Comparison of ENCODE assay signal across 10 mouse cellular contexts in the genomic region with DNA sequence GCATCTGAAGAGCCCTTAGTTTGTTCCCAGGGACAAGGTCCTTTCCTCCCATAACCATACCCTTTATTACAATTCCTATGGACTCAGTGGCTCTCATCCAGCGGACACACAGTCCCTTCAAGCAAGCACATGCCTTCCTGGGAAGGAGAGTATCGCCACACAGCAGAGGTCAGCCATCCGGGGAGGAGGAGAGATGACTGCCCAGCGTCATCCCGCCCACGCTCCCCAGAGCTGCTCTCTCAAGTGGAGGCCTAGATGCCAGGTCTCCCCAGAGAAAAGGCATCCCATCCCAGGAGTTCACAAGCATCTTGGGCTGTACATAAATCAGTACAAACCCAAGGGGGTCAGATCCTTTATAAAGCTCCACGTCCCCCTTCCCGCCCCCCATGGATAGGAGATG. TPM values are rescaled to one million over a fixed set of nuclear protein-coding genes. Genes with fewer than 3 reads are reported as not detected.
DNase-seq lines count a peak whose midpoint lies in the region; ATAC-seq and TF ChIP-seq lines count a peak whose summit lies in the region.
"Had no signal": no experiment of that assay in that cellular context is flagged by ENCODE, and none has a peak within 500 bp of the region (broad histone marks: within the 10 kb centered on the region; RNA-seq: fewer than 3 reads in every experiment).

No protein-coding gene starts in this region.

- 27% methylated on average over 8 of the region's 8 CpGs for WGBS in kidney, postnatal 0 days
- WGBS in cerebellum, adult 2 months, result 13% methylated on average over 8 of the region's 8 CpGs
- WGBS in midbrain, embryonic 13.5 days, result 65% methylated on average over 8 of the region's 8 CpGs

- TF ChIP-seq POLR2A in cerebellum, adult 2 months (IDR thresholded peaks at IDR 0.05; ENCODE audit: borderline replicate concordance, insufficient read depth, low read length), result no peak

- no peak overlapping the region for H3K27ac ChIP-seq in kidney, postnatal 0 days
- H3K27ac ChIP-seq in cerebellum, adult 2 months (ENCODE audit: insufficient read depth, low read length), result peak overlapping the region; percentile 9
- no peak overlapping the region for H3K27ac ChIP-seq in midbrain, embryonic 13.5 days

- peaks cover 16% of the 10 kb centered on the region for H3K4me1 ChIP-seq in kidney, postnatal 0 days (replicated peaks; ENCODE audit: insufficient read depth, low read length)
- peaks cover 64% of the 10 kb centered on the region for H3K4me1 ChIP-seq in cerebellum, adult 2 months (ENCODE audit: control insufficient read depth, insufficient read depth, low read length)
- no peaks in the 10 kb centered on the region; the same call in 1 of the 2 replicates for H3K4me1 ChIP-seq in midbrain, embryonic 13.5 days (replicated peaks)

- peak; percentile 49; the same call in 1 of the 2 replicates for ATAC-seq in cerebellum, adult (ENCODE audit: insufficient number of reproducible peaks, low FRiP score, low TSS enrichment)
- ATAC-seq in kidney, postnatal 0 days (replicated peaks; ENCODE audit: low FRiP score, low read depth), result peak; percentile 51; the same call in 1 of the 2 replicates
- no peak for ATAC-seq in midbrain, embryonic 13.5 days
- ATAC-seq: forebrain, embryonic 14.5 days had no signal

- no peaks in the 10 kb centered on the region for H3K9me3 ChIP-seq in kidney, postnatal 0 days (replicated peaks; ENCODE audit: low read length)
- H3K9me3 ChIP-seq in midbrain, embryonic 13.5 days, result no peaks in the 10 kb centered on the region

- H3K4me3 ChIP-seq in kidney, postnatal 0 days (replicated peaks; ENCODE audit: low read depth, low read length), result no peak overlapping the region
- peak overlapping the region; percentile 17 for H3K4me3 ChIP-seq in cerebellum, adult 2 months (replicated peaks; ENCODE audit: insufficient read depth, low read depth, low read length)
- no peak overlapping the region for H3K4me3 ChIP-seq in midbrain, embryonic 13.5 days (replicated peaks)

- H3K36me3 ChIP-seq in kidney, postnatal 0 days (ENCODE audit: insufficient read depth, low read length), result no peaks in the 10 kb centered on the region
- no peaks in the 10 kb centered on the region for H3K36me3 ChIP-seq in midbrain, embryonic 13.5 days

- DNase-seq in cerebellum, postnatal 4 days (ENCODE audit: low spot score in 2 of 2), result no peak
- DNase-seq in kidney, postnatal 0 days (ENCODE audit: low spot score), result peak; percentile 83
- no peak for DNase-seq in kidney, adult 8-10 months
- DNase-seq in cerebellum, adult 2 months, result peak; percentile 68 to 77
- peak; percentile 37 for DNase-seq in kidney, postnatal 14 days
- DNase-seq in layer of hippocampus, adult 11-12 months (ENCODE audit: low spot score), result no peak
- DNase-seq: thymus, postnatal 4 days had no signal

- H3K27me3 ChIP-seq in kidney, postnatal 0 days (ENCODE audit: insufficient read depth, low read length), result no peaks in the 10 kb centered on the region
- no peaks in the 10 kb centered on the region for H3K27me3 ChIP-seq in cerebellum, adult 2 months (ENCODE audit: control insufficient read depth, insufficient read depth, low read length)
- no peaks in the 10 kb centered on the region for H3K27me3 ChIP-seq in midbrain, embryonic 13.5 days

- TF ChIP-seq CTCF in kidney, postnatal 0 days (IDR thresholded peaks at IDR 0.05; ENCODE audit: low read depth), result no peak
- no peak for TF ChIP-seq CTCF in cerebellum, adult 2 months (IDR thresholded peaks at IDR 0.05; ENCODE audit: borderline replicate concordance, insufficient read depth, low read depth, low read length)

- H3K4me2 ChIP-seq in kidney, postnatal 0 days (ENCODE audit: low read length), result no peak overlapping the region
- H3K4me2 ChIP-seq in midbrain, embryonic 13.5 days (replicated peaks), result no peak overlapping the region

- no peak overlapping the region for H3K9ac ChIP-seq in kidney, postnatal 0 days (ENCODE audit: low read depth, low read length)
- H3K9ac ChIP-seq in midbrain, embryonic 13.5 days (replicated peaks), result no peak overlapping the region

RNA-seq across cellular contexts. Expression of a gene that starts 9.1 kb away (rescaled TPM):
- polyA plus RNA-seq in kidney, postnatal 0 days (2015; fragmentation: Nextera tagmentation; extraction: Ambion mirVana), result 12.3 and 14.0 TPM in 2 replicates
- 310 and 320 TPM in 2 replicates for polyA plus RNA-seq in cerebellum, adult 2 months (2012; rRNA removed)
- 14.9 and 16.9 TPM in 2 replicates for polyA plus RNA-seq in midbrain, embryonic 13.5 days (2015; fragmentation: Nextera tagmentation; extraction: Ambion mirVana)

RNA-seq across cellular contexts. Expression of a gene that starts 19.4 kb away (rescaled TPM):
- 30.7 and 32.3 TPM in 2 replicates for polyA plus RNA-seq in kidney, postnatal 0 days (2015; fragmentation: Nextera tagmentation; extraction: Ambion mirVana)
- polyA plus RNA-seq in cerebellum, adult 2 months (2012; rRNA removed), result 30.0 and 33.9 TPM in 2 replicates
- 37.5 and 40.0 TPM in 2 replicates for polyA plus RNA-seq in midbrain, embryonic 13.5 days (2015; fragmentation: Nextera tagmentation; extraction: Ambion mirVana)

Comparison
In these comparisons a context has a peak if more than half of its experiments do, and no peak if none do; other contexts are left out.
1. DNase-seq: peak in kidney, postnatal 0 days (single experiment), cerebellum, adult 2 months (2 of 2) and kidney, postnatal 14 days (single experiment); none in cerebellum, postnatal 4 days (0 of 2), kidney, adult 8-10 months (0 of 2) and layer of hippocampus, adult 11-12 months (single experiment).
2. RNA of a gene that starts 9.1 kb away (polyA plus RNA-seq): 310 to 320 TPM in cerebellum, adult 2 months; 14.9 to 16.9 TPM in midbrain, embryonic 13.5 days and 12.3 to 14.0 TPM in kidney, postnatal 0 days; every median in the first group is over 10 times any median in the second.